10 mouse cellular contexts compared by ENCODE assay signal in the genomic region with DNA sequence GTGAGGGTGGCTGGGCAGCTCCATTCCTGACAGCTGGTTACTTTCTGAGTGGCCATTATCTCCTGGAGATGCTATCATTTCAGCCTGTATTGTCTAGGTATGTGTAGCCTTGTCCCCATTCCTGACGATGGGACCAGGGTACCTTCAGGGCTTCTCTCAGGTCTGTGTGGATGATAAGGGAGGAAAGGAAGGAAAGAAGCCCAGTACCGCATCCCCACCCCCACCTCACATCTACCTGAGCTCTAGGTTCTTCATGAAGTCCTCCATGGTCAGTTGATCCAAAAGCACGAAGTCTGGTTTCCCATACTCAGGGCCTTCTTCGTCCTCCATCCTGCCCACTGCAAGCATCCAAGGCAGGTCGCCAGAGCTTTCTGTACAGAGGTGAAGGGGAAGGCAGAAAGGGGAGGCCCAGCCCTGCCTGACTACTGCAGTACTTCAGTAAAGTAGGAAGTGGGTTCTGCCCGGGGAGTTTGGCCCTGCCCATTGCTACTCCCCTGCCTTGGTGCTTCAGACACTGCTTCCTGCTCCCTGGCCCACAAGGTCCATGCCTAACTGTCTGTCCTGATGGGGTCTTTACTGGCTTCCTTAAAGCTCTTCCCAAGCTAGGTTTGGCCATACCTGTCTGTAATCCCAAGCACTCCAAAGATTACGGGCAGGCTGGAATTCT. TPM values are rescaled to one million over a fixed set of nuclear protein-coding genes. Genes with fewer than 3 reads are reported as not detected.
A peak's percentile ranks its signal among the peaks of the same experiment; 100 is the strongest.
DNase-seq lines count a peak whose midpoint lies in the region; ATAC-seq and TF ChIP-seq lines count a peak whose summit lies in the region.
"Had no signal": no experiment of that assay in that cellular context is flagged by ENCODE, and none has a peak within 500 bp of the region (broad histone marks: within the 10 kb centered on the region; RNA-seq: fewer than 3 reads in every experiment).

Gene Myo1g (minus strand): TSS at position 459 of the 667 bp plus-strand sequence.

- peaks cover 3% of the 10 kb centered on the region for H3K36me3 ChIP-seq in kidney, adult 2 months (ENCODE audit: control insufficient read depth, insufficient read depth, low read length)
- H3K36me3 ChIP-seq in hindbrain, embryonic 13.5 days: peaks cover 21% of the 10 kb centered on the region

- no peak for TF ChIP-seq POLR2A in kidney, adult 2 months (IDR thresholded peaks at IDR 0.05; ENCODE audit: low read depth, low read length)

- WGBS in kidney, adult 2 months: 66% methylated on average over 7 of the region's 7 CpGs
- 58% methylated on average over 7 of the region's 7 CpGs for WGBS in large intestine, adult 2 months
- 88% methylated on average over 7 of the region's 7 CpGs for WGBS in hindbrain, embryonic 13.5 days

- no peak within 1 kb of the TSS for H3K4me3 ChIP-seq in kidney, adult 2 months (ENCODE audit: insufficient read depth, low read depth, low read length)
- H3K4me3 ChIP-seq in hindbrain, embryonic 13.5 days: no peak within 1 kb of the TSS
- H3K4me3 ChIP-seq: neural tube, embryonic 13.5 days had no signal

- no peak for DNase-seq in kidney, adult 2 months
- DNase-seq in kidney, adult 18-20 months: no peak
- DNase-seq in large intestine, adult 2 months (ENCODE audit: low read depth, low spot score): no peak
- peak; percentile 36 to 75 for DNase-seq in monocyte, adult 2 months (ENCODE audit: low read depth in 1 of 2, low spot score in 2 of 2)
- DNase-seq in thymus, postnatal 36 days: peak; percentile 75 to 80
- no peak for DNase-seq in ovary, postnatal 14 days (ENCODE audit: low spot score)

- no peaks in the 10 kb centered on the region for H3K27me3 ChIP-seq in kidney, adult 2 months (replicated peaks; ENCODE audit: control insufficient read depth, insufficient read depth, low read length)
- H3K27me3 ChIP-seq in hindbrain, embryonic 13.5 days: no peaks in the 10 kb centered on the region
- H3K27me3 ChIP-seq: neural tube, embryonic 13.5 days had no signal

- no peak within 1 kb of the TSS for H3K9ac ChIP-seq in hindbrain, embryonic 13.5 days
- H3K9ac ChIP-seq: neural tube, embryonic 13.5 days had no signal

- H3K9me3 ChIP-seq in hindbrain, embryonic 13.5 days: no peaks in the 10 kb centered on the region
- H3K9me3 ChIP-seq: neural tube, embryonic 13.5 days had no signal

- no peak for ATAC-seq in cerebellum, adult (ENCODE audit: insufficient number of reproducible peaks, low FRiP score, low TSS enrichment)
- no peak for ATAC-seq in hindbrain, embryonic 13.5 days (ENCODE audit: low FRiP score)

- no peak within 1 kb of the TSS for H3K4me2 ChIP-seq in hindbrain, embryonic 13.5 days
- H3K4me2 ChIP-seq: neural tube, embryonic 13.5 days had no signal

- no peaks in the 10 kb centered on the region for H3K4me1 ChIP-seq in kidney, adult 2 months (ENCODE audit: control insufficient read depth, insufficient read depth, low read length)
- H3K4me1 ChIP-seq in hindbrain, embryonic 13.5 days (replicated peaks): no peaks in the 10 kb centered on the region

- no peak for TF ChIP-seq CTCF in kidney, adult 2 months (conservative IDR thresholded peaks at IDR 0.05; ENCODE audit: insufficient read depth, insufficient read length, low read depth, low read length)

- H3K27ac ChIP-seq in kidney, adult 2 months (ENCODE audit: insufficient read depth, low read depth, low read length): no peak within 1 kb of the TSS
- H3K27ac ChIP-seq in hindbrain, embryonic 13.5 days: no peak within 1 kb of the TSS
- H3K27ac ChIP-seq: kidney, postnatal 0 days; neural tube, embryonic 13.5 days had no signal

RNA-seq across cellular contexts. Expression of gene Myo1g, which starts in this region (rescaled TPM):
- polyA plus RNA-seq in kidney, adult 2 months (2012; rRNA removed): 3.2 and 10.3 TPM in 2 replicates
- 14.9 and 20.9 TPM in 2 replicates for polyA plus RNA-seq in large intestine, adult 2 months (2012; rRNA removed)
- 0.42 and 0.48 TPM in 2 replicates for polyA plus RNA-seq in hindbrain, embryonic 13.5 days (2015; fragmentation: Nextera tagmentation; extraction: Ambion mirVana)

Comparison
In these comparisons a context has a peak if more than half of its experiments do, and no peak if none do; other contexts are left out.
1. DNase-seq: peak in monocyte, adult 2 months (2 of 2) and thymus, postnatal 36 days (2 of 2); none in kidney, adult 2 months (single experiment), kidney, adult 18-20 months (single experiment), large intestine, adult 2 months (single experiment) and ovary, postnatal 14 days (single experiment).